Mouse (Mus musculus) heart, embryonic 11.5 days (tissue): ENCODE results near the gene Tcea3. TPM values are rescaled to one million over a fixed set of nuclear protein-coding genes. Genes with fewer than 3 reads are reported as not detected.

Experiments
- polyA plus RNA-seq: library from polyadenylated mRNA; unstranded; fragments of >200 nt; fragmentation: Nextera tagmentation; extraction: Ambion mirVana; gene quantifications from 2 replicates; pipeline ENCODE4 v1.2.1, GENCODE M21; 2014

Tcea3 gene
- polyA plus RNA-seq, 1 experiment from 2014 or later: 56.4 TPM

Other genes with a start within 250 kb of the Tcea3 start
- gene Eloa, start 226.0 kb upstream of the Tcea3 start, polyA plus RNA-seq: 34.8 and 39.8 TPM in 2 replicates
- gene Rpl11, start 194.3 kb upstream of the Tcea3 start, polyA plus RNA-seq: 287 and 345 TPM in 2 replicates
- 411 and 415 TPM in 2 replicates for gene Id3, start 104.2 kb upstream of the Tcea3 start, polyA plus RNA-seq
- 4.8 and 5.8 TPM in 2 replicates for gene E2f2, start 75.3 kb upstream of the Tcea3 start, polyA plus RNA-seq
- 1.8 and 2.1 TPM in 2 replicates for gene Asap3, start 41.4 kb upstream of the Tcea3 start, polyA plus RNA-seq
- gene Zfp46, start 37.0 kb downstream of the Tcea3 start, polyA plus RNA-seq: 18.4 and 20.6 TPM in 2 replicates
- 85.8 and 87.1 TPM in 2 replicates for gene Hnrnpr, start 63.2 kb downstream of the Tcea3 start, polyA plus RNA-seq
- 0.39 TPM in 1 of 2 replicates, not detected in the other for gene Htr1d, start 175.8 kb downstream of the Tcea3 start, polyA plus RNA-seq
- gene 6030445D17Rik, start 214.5 kb downstream of the Tcea3 start, polyA plus RNA-seq: 0.25 and 0.29 TPM in 2 replicates
- gene Luzp1, start 222.0 kb downstream of the Tcea3 start, polyA plus RNA-seq: 85.8 and 108 TPM in 2 replicates